Mouse (Mus musculus) embryonic fibroblast, embryonic 13.5 days (primary cell): ENCODE results near the gene Tmem37. TPM values are rescaled to one million over a fixed set of nuclear protein-coding genes. Genes with fewer than 3 reads are reported as not detected.
A peak's percentile ranks its signal among the peaks of the same experiment; 100 is the strongest.

ENCODE experiments used
- H3K27ac ChIP-seq: 2 replicates; pipeline ENCODE4 v1.5.1; 2012; ENCODE audit warnings: low read length, control low read depth, inconsistent platforms; ENCODE audit not compliant: insufficient read depth
- H3K4me1 ChIP-seq: 2 replicates; pipeline ENCODE4 v1.6.1; 2011; ENCODE audit warnings: low read length; ENCODE audit not compliant: control insufficient read depth, insufficient read depth
- H3K4me3 ChIP-seq: 2 replicates; pipeline ENCODE4 v1.5.1; 2011; ENCODE audit warnings: mild to moderate bottlenecking, control low read depth, low read length; ENCODE audit not compliant: insufficient read depth
- CTCF ChIP-seq: IDR thresholded peaks from 2 replicates; pipeline ENCODE4 v1.5.1; 2011; ENCODE audit warnings: mild to moderate bottlenecking, control low read depth, low read length, moderate library complexity, borderline replicate concordance; ENCODE audit not compliant: insufficient read depth
- POLR2A ChIP-seq: IDR thresholded peaks from 2 replicates; pipeline ENCODE4 v1.6.1; 2011; ENCODE audit warnings: low read depth, mild to moderate bottlenecking, control low read depth, low read length, moderate library complexity
- polyA plus RNA-seq: library from polyadenylated mRNA; stranded (reverse); fragments of >200 nt; gene quantifications from 2 replicates; pipeline ENCODE4 v1.2.4, GENCODE M21; 2011; ENCODE audit warnings: low read depth; ENCODE audit not compliant: missing spikeins, insufficient read length

Gene Tmem37
- polyA plus RNA-seq = 18.7 and 25.9 TPM in 2 replicates

GRCm38 (mm10) chr1:120073519-120074306 is at the start of gene Tmem37:
Gene Tmem37, minus strand, starts transcription at chr1:120074074.
- Histone ChIP-seq H3K27ac (peak within 1 kb of the TSS; percentile 75), H3K4me3 (peak within 1 kb of the TSS; percentile 34), H3K4me1 (peaks cover 10% of the 10 kb centered on the region)
- TF ChIP-seq POLR2A = peak; percentile 79
- TF ChIP-seq CTCF = no peak

- Histone ChIP-seq H3K27ac (no peak overlapping the region), H3K4me1 (peaks cover 4% of the 10 kb centered on the region; the same call in 1 of the 2 replicates), H3K4me3 (no peak overlapping the region)
- TF ChIP-seq POLR2A (no peak), CTCF (no peak)
Measured at GRCm38 (mm10) chr1:120122634-120123383, 48.9 kb upstream of the Tmem37 start.

DNA sequence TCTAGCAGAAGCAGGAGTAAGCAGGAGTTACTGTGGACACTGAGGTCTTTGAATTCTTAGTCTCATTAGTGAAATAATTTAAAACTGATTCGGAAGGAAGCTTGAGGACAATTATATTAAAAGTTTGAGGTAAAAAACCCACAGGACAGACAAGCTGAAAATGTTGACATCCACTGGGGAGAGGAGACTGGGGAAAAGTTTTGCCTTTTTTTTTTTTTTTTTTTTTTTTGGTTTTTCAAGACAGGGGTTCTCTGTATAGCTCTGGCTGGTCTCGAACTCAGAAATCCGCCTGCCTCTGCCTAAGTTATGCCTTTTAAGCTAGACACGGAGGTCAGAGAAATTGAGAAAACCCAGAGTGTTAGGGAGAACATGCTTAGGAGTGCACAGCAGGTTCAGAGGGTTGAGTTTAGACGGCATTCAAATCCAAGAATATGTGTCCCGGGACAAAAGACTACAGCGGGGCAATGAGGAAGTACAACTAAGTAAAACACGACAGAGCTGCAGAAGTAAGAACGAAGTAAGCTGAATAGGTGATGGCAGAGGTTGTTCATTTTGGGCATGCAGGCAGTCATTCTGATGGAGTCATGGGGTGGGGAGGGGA is 48.2 kb upstream of the Tmem37 start:
- Histone ChIP-seq H3K4me1 (peaks cover 4% of the 10 kb centered on the region; the same call in 1 of the 2 replicates), H3K4me3 (peak overlapping the region; percentile 51), H3K27ac (peak overlapping the region; percentile 67)
- no peak for TF ChIP-seq POLR2A
- TF ChIP-seq CTCF = no peak

GRCm38 (mm10) chr1:120120969-120121811 is 47.3 kb upstream of the Tmem37 start, which contains the start of the genes Dbi and 3110009E18Rik:
Gene Dbi, minus strand, starts transcription at chr1:120121078.
Gene 3110009E18Rik, plus strand, starts transcription at chr1:120121187.
- H3K27ac ChIP-seq = peak within 1 kb of the TSS; percentile 67

DNA sequence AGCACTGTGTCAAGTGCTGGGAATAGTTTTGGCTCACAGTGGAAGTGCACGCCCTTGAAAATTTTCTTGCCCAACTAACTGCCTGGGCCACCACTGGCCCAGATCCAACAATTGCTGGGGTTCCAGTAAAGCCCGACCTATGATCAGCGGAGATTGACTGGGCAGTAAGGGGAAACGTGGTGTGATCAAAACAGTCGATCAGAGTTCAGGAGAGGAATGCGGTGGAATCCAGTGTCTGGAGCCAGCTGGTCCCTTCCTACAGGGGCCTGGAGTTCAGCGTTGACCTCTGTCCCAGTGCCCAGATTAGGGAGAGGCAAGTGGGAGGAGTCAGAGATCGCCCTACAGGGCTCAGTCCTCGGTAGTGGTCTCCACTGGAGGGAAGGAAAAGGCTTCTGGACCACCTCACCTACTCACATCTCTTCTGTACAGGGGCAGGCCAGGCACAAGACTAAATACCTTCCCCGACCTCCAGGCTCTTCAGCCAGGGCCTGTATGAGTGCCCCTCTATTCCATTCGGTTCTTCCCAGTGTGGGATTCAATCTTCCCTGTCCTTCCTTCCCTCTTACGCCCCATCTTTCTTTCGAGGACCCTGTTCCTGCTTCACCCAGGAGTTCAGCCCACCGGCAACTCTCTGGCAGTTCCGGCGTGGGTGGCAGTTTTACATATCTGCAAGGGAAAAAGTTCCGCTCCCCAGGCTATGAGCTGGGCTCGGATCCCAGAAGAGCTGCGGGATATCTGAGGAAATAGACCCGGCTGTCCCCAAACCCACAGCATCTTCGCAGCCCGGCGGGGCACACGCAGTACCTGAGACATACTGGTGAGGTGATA is 46.5 kb upstream of the Tmem37 start:
- Histone ChIP-seq H3K27ac (peak overlapping the region; percentile 56), H3K4me3 (peak overlapping the region; percentile 59), H3K4me1 (peaks cover 4% of the 10 kb centered on the region; the same call in 1 of the 2 replicates)
- TF ChIP-seq POLR2A = no peak

More at GRCm38 (mm10) chr1:120120969-120121811, 47.3 kb upstream of the Tmem37 start, which contains the start of the genes Dbi and 3110009E18Rik:
- TF ChIP-seq CTCF = no peak
- TF ChIP-seq POLR2A = peak; percentile 91
- peaks cover 4% of the 10 kb centered on the region; the same call in 1 of the 2 replicates for H3K4me1 ChIP-seq
- peak within 1 kb of the TSS; percentile 59 for H3K4me3 ChIP-seq

GRCm38 (mm10) chr1:120119389-120119788 is 45.5 kb upstream of the Tmem37 start:
- peak overlapping the region; percentile 59 for H3K4me3 ChIP-seq
- no peak for TF ChIP-seq CTCF
- TF ChIP-seq POLR2A = no peak
- H3K27ac ChIP-seq = no peak overlapping the region
- H3K4me1 ChIP-seq = peaks cover 4% of the 10 kb centered on the region; the same call in 1 of the 2 replicates

DNA sequence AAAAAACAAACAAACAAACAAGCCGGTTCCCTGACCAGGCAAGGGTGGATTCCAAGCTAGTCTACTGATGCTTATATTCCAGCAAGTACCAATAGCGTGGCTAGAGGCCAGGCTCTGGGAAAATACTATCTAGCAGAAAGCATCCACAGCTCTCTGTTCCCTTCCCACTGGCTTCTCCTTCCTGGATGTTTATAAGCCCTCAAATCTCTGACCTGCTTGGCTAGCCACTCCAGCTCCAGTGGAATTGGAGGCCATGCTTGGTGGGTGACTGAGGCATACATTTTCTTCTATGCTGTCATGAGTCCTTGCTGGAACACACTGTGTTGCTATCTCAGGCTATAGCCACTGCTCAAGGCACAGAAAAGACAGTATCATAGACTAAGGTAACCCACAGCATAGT is 45.0 kb upstream of the Tmem37 start:
- H3K4me3 ChIP-seq = peak overlapping the region; percentile 59; the same call in 1 of the 2 replicates
- TF ChIP-seq CTCF (no peak), POLR2A (no peak)
- no peak overlapping the region for H3K27ac ChIP-seq
- peaks cover 4% of the 10 kb centered on the region; the same call in 1 of the 2 replicates for H3K4me1 ChIP-seq

DNA sequence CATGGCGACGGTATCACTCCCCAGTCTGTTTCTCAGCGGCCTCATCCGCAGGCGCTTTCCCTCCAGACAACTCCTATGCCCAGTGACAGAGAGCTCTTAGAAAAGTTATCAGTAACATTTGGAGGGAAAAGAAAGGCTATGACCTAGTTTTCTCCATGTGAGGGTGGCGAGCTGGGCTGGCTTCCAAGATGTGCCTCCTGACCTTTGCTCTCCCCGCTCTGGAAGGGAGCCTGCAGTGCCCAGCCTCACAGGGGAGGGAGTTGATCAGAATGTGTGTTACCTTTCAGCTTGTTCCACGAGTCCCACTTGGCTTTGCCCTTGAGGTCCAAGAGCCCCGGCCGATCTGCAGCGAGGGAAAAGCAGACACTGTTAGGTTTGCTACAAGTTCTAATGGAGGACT is 42.2 kb upstream of the Tmem37 start:
- TF ChIP-seq POLR2A (no peak), CTCF (no peak)
- Histone ChIP-seq H3K27ac (no peak overlapping the region), H3K4me3 (no peak overlapping the region), H3K4me1 (peaks cover 4% of the 10 kb centered on the region; the same call in 1 of the 2 replicates)
